Mouse (Mus musculus) lung, adult 2 months (tissue): ENCODE results near the gene Fzr1. TPM values are rescaled to one million over a fixed set of nuclear protein-coding genes. Genes with fewer than 3 reads are reported as not detected.

Experiments
- DNase-seq: peaks from one replicate; pipeline ENCODE4 v3.0.0; 2022
- H3K4me1 ChIP-seq: fragments of 200-500 bp; 2 replicates; pipeline ENCODE4 v1.6.1; 2011; ENCODE audit warnings: low read length; ENCODE audit not compliant: control insufficient read depth, insufficient read depth
- H3K4me3 ChIP-seq: fragments of 200-500 bp; replicated peaks from 2 replicates; pipeline ENCODE3; 2011; ENCODE audit warnings: low read depth, mild to moderate bottlenecking, control low read depth, low read length; ENCODE audit errors: extremely low read depth
- CTCF ChIP-seq: fragments of 200-500 bp; IDR thresholded peaks from 2 replicates; pipeline ENCODE4 v1.5.1; 2011; ENCODE audit warnings: mild to moderate bottlenecking, low read length, control low read depth; ENCODE audit not compliant: insufficient read depth
- POLR2A ChIP-seq: fragments of 200-500 bp; IDR thresholded peaks from 2 replicates; pipeline ENCODE4 v1.6.1; 2011; ENCODE audit warnings: low read depth, mild to moderate bottlenecking, control low read depth, low read length, borderline replicate concordance; ENCODE audit errors: extremely low read depth
- WGBS: fragments of 180-500 bp; shearing (Covaris S2); methylation state at CpG from one replicate; pipeline ENCODE4 v1.1.7; 2018; 5-methylcytosine and 5-hydroxymethylcytosine counted together
- polyA plus RNA-seq: library from polyadenylated mRNA; depleted of rRNA; stranded (reverse); fragments of >200 nt; gene quantifications from 2 replicates; pipeline ENCODE4 v1.2.3, GENCODE M21; 2012

The Fzr1 gene
- polyA plus RNA-seq, 1 experiment = 61.8 TPM

DNA sequence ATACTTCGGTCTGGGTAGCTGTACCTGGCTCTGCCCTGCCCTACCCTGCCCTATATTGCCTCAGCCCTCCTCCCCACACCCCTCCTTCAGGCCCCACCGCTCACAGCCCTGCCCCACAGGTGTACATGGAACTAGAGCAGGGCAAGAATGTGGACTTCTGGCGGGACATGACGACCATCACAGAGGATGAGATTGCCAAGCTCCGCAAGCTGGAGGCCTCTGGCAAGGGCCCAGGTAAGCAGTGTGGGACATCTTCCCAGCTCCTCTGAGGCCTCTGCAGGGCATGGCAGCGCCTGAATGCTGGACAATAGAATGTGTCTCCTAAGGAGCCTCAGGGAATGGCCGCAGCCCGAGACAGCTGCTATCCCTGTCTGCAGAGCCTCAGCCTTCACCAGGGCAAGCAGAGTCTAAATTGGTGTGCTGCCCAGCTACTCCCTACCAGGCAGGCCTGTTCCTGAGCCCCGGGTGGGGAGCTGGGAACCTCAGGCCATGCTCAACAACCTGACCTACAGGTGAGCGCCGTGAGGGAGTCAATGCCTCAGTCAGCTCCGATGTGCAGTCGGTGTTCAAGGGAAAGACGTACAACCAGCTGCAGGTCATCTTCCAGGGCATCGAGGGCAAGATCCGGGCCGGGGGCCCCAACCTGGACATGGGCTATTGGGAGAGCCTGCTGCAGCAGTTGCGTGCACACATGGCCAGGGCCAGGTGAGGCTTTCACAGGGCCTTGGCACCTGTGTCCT, 54.4 kb downstream of the Fzr1 start:
- no peak for TF ChIP-seq POLR2A
- TF ChIP-seq CTCF = no peak
- 92% methylated on average over 18 of the region's 18 CpGs for WGBS
- peaks cover 15% of the 10 kb centered on the region for H3K4me1 ChIP-seq
- no peak overlapping the region for H3K4me3 ChIP-seq
- no peak for DNase-seq

DNA sequence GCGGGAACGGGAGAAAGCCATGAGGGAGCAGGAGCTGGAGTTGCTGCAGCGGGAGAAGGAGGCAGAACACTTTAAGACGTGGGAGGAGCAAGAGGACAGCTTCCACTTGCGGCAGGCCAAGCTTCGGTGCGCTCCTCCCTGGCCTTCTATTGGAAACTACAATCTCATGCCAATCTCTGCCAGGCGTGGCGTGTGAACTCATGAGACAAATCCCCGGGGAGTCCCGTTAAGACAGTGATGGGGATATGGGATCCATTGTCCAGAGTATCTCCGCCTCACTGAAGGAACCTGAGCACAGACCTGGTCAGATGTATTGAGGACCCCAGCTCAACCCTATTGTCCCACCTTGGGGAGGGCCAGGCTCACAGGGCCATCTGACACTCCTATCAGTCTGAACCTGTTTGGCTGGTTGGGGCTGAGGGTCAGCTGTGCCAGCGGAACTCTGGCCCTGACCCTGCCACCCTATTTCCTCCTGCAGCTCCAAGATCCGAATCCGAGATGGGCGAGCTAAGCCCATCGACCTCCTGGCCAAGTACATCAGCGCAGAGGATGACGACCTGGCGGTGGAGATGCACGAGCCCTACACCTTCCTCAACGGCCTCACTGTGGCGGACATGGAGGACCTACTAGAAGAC, 55.1 kb downstream of the Fzr1 start:
- Histone ChIP-seq H3K4me1 (peaks cover 14% of the 10 kb centered on the region), H3K4me3 (no peak overlapping the region)
- TF ChIP-seq CTCF = no peak
- TF ChIP-seq POLR2A = no peak
- DNase-seq = no peak
- 88% methylated on average over 23 of the region's 23 CpGs for WGBS

DNA sequence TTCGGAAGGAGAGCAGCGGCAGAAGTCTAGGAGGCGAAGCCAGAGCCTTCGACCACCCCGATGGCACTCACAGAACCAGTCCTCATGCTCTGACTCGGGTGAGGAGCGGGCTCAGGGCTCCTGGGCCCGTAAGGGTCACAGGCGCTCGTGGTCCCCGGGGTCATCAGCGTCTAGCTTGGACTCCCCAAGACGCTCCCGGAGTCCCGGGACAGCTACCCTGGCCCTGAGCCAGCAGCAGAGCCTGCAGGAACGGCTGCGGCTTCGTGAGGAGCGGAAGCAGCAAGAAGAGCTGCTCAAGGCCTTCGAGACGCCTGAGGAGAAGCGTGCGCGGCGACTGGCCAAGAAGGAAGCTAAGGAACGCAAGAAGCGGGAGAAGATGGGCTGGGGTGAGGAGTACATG, 55.9 kb downstream of the Fzr1 start:
- no peak for DNase-seq
- no peak for TF ChIP-seq POLR2A
- no peak for TF ChIP-seq CTCF
- 88% methylated on average over 27 of the region's 27 CpGs for WGBS
- H3K4me3 ChIP-seq = no peak overlapping the region
- H3K4me1 ChIP-seq = peaks cover 11% of the 10 kb centered on the region; the same call in 1 of the 2 replicates

DNA sequence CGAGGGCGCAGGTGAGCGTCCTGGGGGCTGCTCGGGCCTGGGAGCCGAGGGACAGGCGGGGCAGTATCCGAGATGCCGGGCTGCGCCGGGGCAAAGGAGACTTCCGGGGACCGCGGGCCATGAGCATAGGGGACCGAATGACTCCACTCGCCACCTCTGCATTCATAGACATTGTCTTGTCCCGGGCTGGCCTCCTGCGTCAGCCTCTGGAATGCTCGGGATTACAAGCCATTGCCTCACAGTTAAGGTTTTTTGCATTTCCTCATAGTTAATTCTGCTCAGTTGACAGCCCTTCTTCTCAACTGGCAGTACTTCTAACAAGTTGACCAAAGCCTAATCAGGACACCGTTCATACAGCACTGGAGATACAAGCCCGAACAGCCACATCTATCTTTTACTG, 56.9 kb downstream of the Fzr1 start:
- Histone ChIP-seq H3K4me3 (peak overlapping the region; percentile 71), H3K4me1 (peaks cover 8% of the 10 kb centered on the region; the same call in 1 of the 2 replicates)
- TF ChIP-seq POLR2A (no peak), CTCF (no peak)
- DNase-seq = no peak
- WGBS = 2% methylated on average over 20 of the region's 20 CpGs

DNA sequence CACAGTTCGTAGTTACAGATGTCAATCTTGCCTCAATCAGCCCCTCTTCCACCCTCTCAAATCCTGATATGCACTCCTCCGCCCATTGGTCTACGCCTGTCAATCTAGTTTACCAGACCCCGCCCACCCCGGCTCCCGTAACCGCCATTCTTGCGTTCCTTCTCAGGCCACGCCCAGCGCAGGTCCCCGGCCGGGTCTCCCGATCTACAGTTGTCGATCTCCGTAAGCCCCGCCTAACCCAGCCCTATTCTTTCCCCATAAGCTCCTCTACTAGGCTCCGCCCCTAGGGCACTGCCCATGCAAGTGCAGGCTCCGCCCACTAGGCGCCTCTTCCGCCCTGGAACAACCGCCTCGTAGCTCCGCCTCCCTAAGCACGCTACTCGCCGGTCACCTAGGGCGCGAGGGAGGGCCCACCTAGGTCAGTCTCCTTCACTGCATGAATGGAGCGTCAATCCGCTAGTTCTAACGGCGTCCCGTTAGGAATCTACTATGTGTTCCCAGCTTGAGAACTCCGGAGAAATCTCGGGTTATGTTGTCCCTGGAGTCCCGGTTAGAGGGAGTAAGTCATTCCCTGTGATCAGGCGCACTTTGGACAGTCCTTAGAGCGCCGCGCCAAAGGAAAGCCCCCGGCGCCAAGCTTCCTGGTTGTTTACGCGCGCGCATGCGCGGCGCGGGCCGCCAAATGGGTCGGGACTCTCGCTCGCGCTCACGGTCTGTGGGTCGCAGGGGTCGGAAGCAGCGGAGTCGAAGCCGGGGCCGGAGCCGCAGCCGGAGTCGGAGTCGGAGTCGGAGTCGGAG, 57.6 kb downstream of the Fzr1 start, which contains the start of gene Cactin:
TSS of gene Cactin (plus strand) at position 554 of the 798 bp plus-strand sequence.
- Histone ChIP-seq H3K4me1 (peaks cover 5% of the 10 kb centered on the region; the same call in 1 of the 2 replicates), H3K4me3 (peak within 1 kb of the TSS; percentile 71)
- DNase-seq = peak; percentile 97
- WGBS = under 1% methylated on average over 68 of the region's 68 CpGs
- TF ChIP-seq CTCF = no peak
- TF ChIP-seq POLR2A = peak; percentile 74; the same call in 1 of the 2 replicates

DNA sequence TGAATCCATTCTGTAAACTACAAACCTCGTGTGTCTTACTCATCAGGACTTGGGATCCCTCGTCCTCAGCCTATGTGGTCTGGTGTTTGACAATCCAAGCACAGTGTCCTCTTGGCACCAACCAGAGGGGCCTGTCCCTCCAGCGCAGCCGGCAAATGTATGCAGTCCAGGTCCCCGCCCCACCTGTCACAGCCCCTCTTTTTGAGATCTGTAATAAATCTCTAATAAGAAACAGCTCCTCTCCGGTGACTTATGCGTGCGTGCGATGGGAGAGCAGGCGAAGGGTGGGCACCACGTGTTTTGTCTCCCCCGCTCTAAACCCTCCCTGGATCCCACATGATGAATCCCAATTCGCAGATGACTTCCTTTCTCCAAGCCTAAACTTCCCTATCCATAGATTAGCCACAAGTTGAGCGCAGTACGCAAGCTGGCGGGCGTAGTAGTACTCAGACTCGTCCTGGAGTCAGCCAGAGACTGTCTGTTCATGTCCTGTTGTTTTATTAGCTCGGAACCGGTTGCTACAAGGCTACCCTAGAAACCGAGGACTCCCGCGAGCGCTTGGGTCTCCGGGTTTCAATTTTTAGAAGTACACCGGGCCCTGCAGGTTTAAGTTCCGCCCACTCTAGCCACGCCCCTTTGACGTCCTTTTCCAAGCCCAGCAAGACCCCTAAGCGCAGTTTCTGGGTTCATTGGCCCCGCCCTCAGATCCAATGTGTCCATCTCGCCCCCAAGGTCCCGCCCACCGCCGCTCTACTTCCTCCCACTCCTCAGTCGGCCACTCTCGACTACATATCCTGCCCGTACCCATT, 58.4 kb downstream of the Fzr1 start:
- no peak for DNase-seq
- TF ChIP-seq POLR2A (no peak), CTCF (no peak)
- WGBS = 1% methylated on average over 38 of the region's 38 CpGs
- H3K4me3 ChIP-seq = peak overlapping the region; percentile 65
- peaks cover 5% of the 10 kb centered on the region; the same call in 1 of the 2 replicates for H3K4me1 ChIP-seq

DNA sequence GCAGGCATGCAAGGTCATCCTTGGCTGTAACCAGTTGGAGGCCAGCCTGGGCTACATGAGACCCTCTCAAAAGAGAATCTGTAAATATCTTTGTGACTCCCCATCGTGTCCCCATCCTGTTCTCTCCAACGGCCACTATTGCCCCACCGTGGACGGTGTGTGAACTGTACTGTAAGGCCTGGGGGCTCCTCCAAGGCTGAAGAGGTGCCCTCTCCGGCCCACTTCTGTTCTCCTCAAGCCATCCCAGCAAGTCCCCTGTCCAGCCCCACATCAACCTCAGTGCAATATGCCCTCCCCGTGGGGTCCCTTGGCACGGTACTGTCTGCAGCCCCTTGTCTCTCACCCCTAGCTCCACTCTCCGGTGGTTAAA, 59.0 kb downstream of the Fzr1 start:
- TF ChIP-seq CTCF = no peak
- TF ChIP-seq POLR2A = no peak
- 19% methylated on average over 8 of the region's 8 CpGs for WGBS
- Histone ChIP-seq H3K4me3 (no peak overlapping the region), H3K4me1 (peaks cover 5% of the 10 kb centered on the region; the same call in 1 of the 2 replicates)
- DNase-seq = no peak

DNA sequence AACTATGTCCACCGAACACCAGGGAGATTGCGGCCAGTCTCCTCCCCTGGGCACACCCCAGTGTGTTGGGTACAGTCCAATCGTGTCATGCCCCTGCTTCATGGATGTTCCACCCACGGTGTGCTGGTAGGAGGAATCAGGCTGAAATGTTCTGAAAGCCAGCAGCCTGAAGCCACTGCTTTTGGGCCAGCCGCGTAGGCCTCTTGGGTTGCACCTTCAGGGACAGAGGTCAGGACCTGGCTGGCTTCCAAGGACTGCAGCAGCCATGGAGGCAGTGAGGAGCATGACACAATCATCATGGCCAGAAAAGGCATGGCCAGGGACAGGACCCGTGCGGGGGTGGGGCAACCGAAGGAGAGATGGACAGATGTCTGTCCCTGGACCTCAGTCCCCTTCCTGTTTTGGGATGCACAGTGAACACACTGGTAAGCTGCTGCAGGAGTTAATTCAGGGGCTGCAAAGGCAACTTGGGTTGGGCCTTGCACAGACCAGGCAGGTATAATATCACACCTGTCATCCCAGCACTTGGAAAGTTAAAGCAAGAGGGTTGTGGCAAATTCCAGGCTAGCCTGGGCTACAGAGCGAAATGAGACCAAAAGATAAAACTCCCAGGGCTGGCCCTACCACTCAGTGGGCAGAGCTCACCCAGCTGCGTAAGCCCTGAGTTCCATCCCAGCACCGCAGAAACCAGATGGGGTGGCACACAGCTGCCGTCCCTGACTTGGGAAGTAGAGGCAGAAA, 59.6 kb downstream of the Fzr1 start:
- WGBS = 71% methylated on average over 13 of the region's 13 CpGs
- H3K4me1 ChIP-seq = peaks cover 5% of the 10 kb centered on the region; the same call in 1 of the 2 replicates
- TF ChIP-seq POLR2A (no peak), CTCF (no peak)
- DNase-seq = no peak
- no peak overlapping the region for H3K4me3 ChIP-seq
